9 mouse cellular contexts compared by ENCODE assay signal in the genomic region with DNA sequence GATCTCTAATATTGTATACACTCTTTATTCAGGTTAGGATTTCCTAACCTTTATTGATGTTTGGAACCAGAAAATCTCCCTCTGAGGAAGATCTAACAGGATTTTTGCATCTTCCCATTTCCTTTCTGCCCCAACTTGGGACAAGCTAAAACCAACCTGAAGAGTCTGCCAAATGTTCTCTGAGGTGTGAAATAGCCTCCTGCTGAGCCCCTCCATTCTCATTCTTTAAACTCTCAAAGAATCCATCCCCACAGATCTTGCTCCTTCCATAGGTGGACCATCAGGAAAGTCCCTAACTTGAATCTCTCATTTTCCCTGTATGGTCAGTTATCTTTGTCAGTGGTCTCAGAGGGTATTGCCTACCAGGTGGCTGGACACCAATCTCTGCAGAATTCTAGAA.
"Had no signal": no experiment of that assay in that cellular context is flagged by ENCODE, and none has a peak within 500 bp of the region (broad histone marks: within the 10 kb centered on the region; RNA-seq: fewer than 3 reads in every experiment).

No protein-coding gene starts in this region.

- ATAC-seq: liver, embryonic 12.5 days; midbrain, embryonic 15.5 days had no signal

- DNase-seq: kidney, postnatal 14 days; layer of hippocampus, adult 9-11 months; layer of hippocampus, postnatal 36 days; lung, embryonic 14.5 days; lung, postnatal 10 days; right cerebral cortex, adult 18-20 months; right cerebral cortex, postnatal 25 days had no signal
